Mouse (Mus musculus): ENCODE results near the gene Prrt3. TPM values are rescaled to one million over a fixed set of nuclear protein-coding genes. Genes with fewer than 3 reads are reported as not detected.

Gene Prrt3
- polyA plus RNA-seq, 1 experiment = 0.19 TPM

DNA sequence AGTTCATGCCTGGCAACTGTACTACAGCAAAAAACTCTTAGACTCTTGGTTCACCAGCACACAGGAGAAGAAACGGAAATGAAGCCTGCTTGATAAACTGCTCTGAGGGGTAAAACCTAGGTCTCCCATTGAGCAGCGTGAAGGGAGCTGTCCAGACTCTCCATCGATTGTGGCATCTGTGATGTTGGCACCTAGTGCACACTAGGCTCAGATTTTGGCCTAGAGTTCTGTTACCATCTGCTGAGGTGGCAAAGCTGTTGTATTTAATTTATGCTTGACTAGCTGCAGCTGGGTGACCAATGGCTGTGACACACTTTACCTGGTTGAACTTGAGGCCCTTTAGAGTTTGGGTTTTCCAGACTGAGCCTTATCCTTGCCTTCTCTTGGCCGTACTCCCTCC is 54.1 kb downstream of the Prrt3 start:
- H3K4me1 ChIP-seq (ENCODE audit: control insufficient read depth, insufficient read depth, low read length) = peaks cover 6% of the 10 kb centered on the region
- peaks cover 1% of the 10 kb centered on the region; the same call in 1 of the 2 replicates for H3K36me3 ChIP-seq (ENCODE audit: control insufficient read depth, insufficient read depth, low read length)
- TF ChIP-seq POLR2A (IDR thresholded peaks at IDR 0.05; ENCODE audit: control insufficient read depth, low read depth, low read length) (no peak), CTCF (IDR thresholded peaks at IDR 0.05; ENCODE audit: control insufficient read depth, insufficient read depth, insufficient replicate concordance, low read depth, low read length) (no peak)
- no peak overlapping the region for H3K27ac ChIP-seq (ENCODE audit: control insufficient read depth, insufficient read depth, low read depth, low read length)
- no peaks in the 10 kb centered on the region for H3K27me3 ChIP-seq (ENCODE audit: control insufficient read depth, insufficient read depth, low read length)
- no peak overlapping the region for H3K4me3 ChIP-seq (ENCODE audit: control insufficient read depth, low read depth, low read length)

DNA sequence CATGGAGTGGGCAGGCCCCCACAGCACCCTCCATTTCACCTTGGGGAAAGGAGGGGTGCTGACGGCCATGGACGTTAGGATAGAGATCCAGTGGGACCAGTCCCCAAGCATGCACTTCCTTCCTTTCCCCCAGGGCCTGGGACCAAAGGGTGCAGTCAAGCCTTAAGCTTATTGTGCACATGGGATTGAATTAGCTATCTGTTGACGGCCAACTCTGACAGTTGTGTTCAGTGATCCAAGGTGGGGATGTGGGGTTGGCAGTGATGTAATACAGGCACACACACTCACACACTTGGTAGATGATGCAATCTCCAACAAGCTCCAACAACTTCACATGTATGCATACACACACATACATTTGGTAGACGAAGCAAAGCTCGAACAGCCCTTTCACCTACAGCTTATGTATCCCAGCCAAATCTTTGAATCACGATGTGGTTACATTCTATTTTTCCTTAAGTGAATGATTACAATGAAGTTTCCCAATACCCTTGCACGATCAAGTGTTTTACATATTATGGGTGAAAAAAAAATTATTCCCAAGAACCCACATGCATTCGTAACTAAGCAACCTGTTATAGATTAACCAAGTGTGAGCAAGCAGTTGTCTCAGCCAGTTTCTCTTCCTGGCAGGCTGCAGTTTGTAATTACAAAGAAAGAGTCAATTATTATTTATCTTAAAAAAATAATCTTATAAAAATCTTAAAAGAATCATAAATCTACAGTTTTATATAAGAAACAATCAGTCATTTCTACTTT is 57.3 kb downstream of the Prrt3 start:
- Histone ChIP-seq H3K36me3 (ENCODE audit: control insufficient read depth, insufficient read depth, low read length) (peaks cover 1% of the 10 kb centered on the region; the same call in 1 of the 2 replicates), H3K4me1 (ENCODE audit: control insufficient read depth, insufficient read depth, low read length) (peaks cover 6% of the 10 kb centered on the region), H3K27ac (ENCODE audit: control insufficient read depth, insufficient read depth, low read depth, low read length) (no peak overlapping the region), H3K4me3 (ENCODE audit: control insufficient read depth, low read depth, low read length) (no peak overlapping the region), H3K27me3 (ENCODE audit: control insufficient read depth, insufficient read depth, low read length) (no peaks in the 10 kb centered on the region)
- no peak for TF ChIP-seq POLR2A (IDR thresholded peaks at IDR 0.05; ENCODE audit: control insufficient read depth, low read depth, low read length)
- TF ChIP-seq CTCF (IDR thresholded peaks at IDR 0.05; ENCODE audit: control insufficient read depth, insufficient read depth, insufficient replicate concordance, low read depth, low read length) = no peak

Other genes with a start within 250 kb of the Prrt3 start
- 0.34 and 0.58 TPM in 2 replicates for gene Cpne9, start 219.6 kb downstream of the Prrt3 start, polyA plus RNA-seq (2012; rRNA removed)
- gene Brpf1, start 194.8 kb downstream of the Prrt3 start, polyA plus RNA-seq (2012; rRNA removed) = 11.7 and 12.4 TPM in 2 replicates
- 30.0 and 31.0 TPM in 2 replicates for gene Ogg1, start 175.0 kb downstream of the Prrt3 start, polyA plus RNA-seq (2012; rRNA removed)
- gene Camk1, start 157.9 kb downstream of the Prrt3 start, polyA plus RNA-seq (2012; rRNA removed) = 2.4 and 4.3 TPM in 2 replicates
- 42.3 and 50.3 TPM in 2 replicates for gene Tada3, start 124.0 kb downstream of the Prrt3 start, polyA plus RNA-seq (2012; rRNA removed)
- 14.4 and 15.3 TPM in 2 replicates for gene Arpc4, start 123.8 kb downstream of the Prrt3 start, polyA plus RNA-seq (2012; rRNA removed)
- gene Ttll3, start 112.7 kb downstream of the Prrt3 start, polyA plus RNA-seq (2012; rRNA removed) = 133 and 137 TPM in 2 replicates
- 28.3 and 32.4 TPM in 2 replicates for gene Rpusd3, start 82.6 kb downstream of the Prrt3 start, polyA plus RNA-seq (2012; rRNA removed)
- gene Cidec, start 66.2 kb downstream of the Prrt3 start, polyA plus RNA-seq (2012; rRNA removed) = 1.7 and 5.7 TPM in 2 replicates
- gene Jagn1, start 59.4 kb downstream of the Prrt3 start, polyA plus RNA-seq (2012; rRNA removed) = 51.8 and 62.2 TPM in 2 replicates
- 6.1 and 7.8 TPM in 2 replicates for gene Il17re, start 43.4 kb downstream of the Prrt3 start, polyA plus RNA-seq (2012; rRNA removed)
- gene Il17rc, start 30.5 kb downstream of the Prrt3 start, polyA plus RNA-seq (2012; rRNA removed) = 3.7 and 4.9 TPM in 2 replicates
- gene Creld1, start 18.6 kb downstream of the Prrt3 start, polyA plus RNA-seq (2012; rRNA removed) = 4.6 and 5.0 TPM in 2 replicates
- 30.9 and 32.9 TPM in 2 replicates for gene Emc3, start 29.7 kb upstream of the Prrt3 start, polyA plus RNA-seq (2012; rRNA removed)
- 17.7 and 19.5 TPM in 2 replicates for gene Fancd2, start 29.8 kb upstream of the Prrt3 start, polyA plus RNA-seq (2012; rRNA removed)
- gene Fancd2os, start 98.8 kb upstream of the Prrt3 start, polyA plus RNA-seq (2012; rRNA removed) = 23.8 and 29.9 TPM in 2 replicates
- gene Brk1, start 102.8 kb upstream of the Prrt3 start, polyA plus RNA-seq (2012; rRNA removed) = 60.9 and 70.2 TPM in 2 replicates
- 222 and 254 TPM in 2 replicates for gene Vhl, start 122.0 kb upstream of the Prrt3 start, polyA plus RNA-seq (2012; rRNA removed)
- gene Irak2, start 136.5 kb upstream of the Prrt3 start, polyA plus RNA-seq (2012; rRNA removed) = 2.4 and 3.3 TPM in 2 replicates
- gene Tatdn2, start 195.1 kb upstream of the Prrt3 start, polyA plus RNA-seq (2012; rRNA removed) = 14.2 and 15.9 TPM in 2 replicates
- gene Ghrl, start 217.9 kb upstream of the Prrt3 start, polyA plus RNA-seq (2012; rRNA removed) = 108 and 119 TPM in 2 replicates
- gene Sec13, start 238.8 kb upstream of the Prrt3 start, polyA plus RNA-seq (2012; rRNA removed) = 113 and 114 TPM in 2 replicates

Data from testis, adult 2 months (tissue).